Mouse (Mus musculus): ENCODE data around the gene Skil. TPM values are rescaled to one million over a fixed set of nuclear protein-coding genes. Genes with fewer than 3 reads are reported as not detected.

Skil gene
- polyA plus RNA-seq, 1 experiment from 2014 or later: 29.9 TPM

- no peak overlapping the region for H3K27ac ChIP-seq (ENCODE audit: low read length)
- peaks cover 46% of the 10 kb centered on the region for H3K4me1 ChIP-seq (ENCODE audit: control insufficient read depth, insufficient read depth, low read length)
- no peak overlapping the region for H3K4me3 ChIP-seq (ENCODE audit: low read depth, low read length)
- H3K9ac ChIP-seq (ENCODE audit: low read depth, low read length): no peak overlapping the region
- no peaks in the 10 kb centered on the region for H3K9me3 ChIP-seq (replicated peaks; ENCODE audit: control insufficient read depth, low read length, poor library complexity, severe bottlenecking)
- no peak for ATAC-seq
- WGBS: 95% methylated on average over 3 of the region's 3 CpGs
- 0 out of 2 replicates have a peak, but pooled peaks cover 2% of the 10 kb centered on the region for H3K36me3 ChIP-seq (ENCODE audit: control insufficient read depth, insufficient read depth, low read length)
- no peak overlapping the region for H3K4me2 ChIP-seq (ENCODE audit: low read length)
- H3K27me3 ChIP-seq (ENCODE audit: control insufficient read depth, insufficient read depth, low read depth, low read length): no peaks in the 10 kb centered on the region
Observed at GRCm38 (mm10) chr3:31100802-31101201, 5.9 kb downstream of the Skil start.

GRCm38 (mm10) chr3:31104936-31105335 is 10.1 kb downstream of the Skil start:
- WGBS: 84% methylated on average over 6 of the region's 6 CpGs

GRCm38 (mm10) chr3:31106597-31106996 is 11.7 kb downstream of the Skil start:
- H3K9ac ChIP-seq (ENCODE audit: low read depth, low read length): no peak overlapping the region
- H3K27me3 ChIP-seq (ENCODE audit: control insufficient read depth, insufficient read depth, low read depth, low read length): no peaks in the 10 kb centered on the region
- H3K27ac ChIP-seq (ENCODE audit: low read length): no peak overlapping the region
- peaks cover 15% of the 10 kb centered on the region for H3K4me1 ChIP-seq (ENCODE audit: control insufficient read depth, insufficient read depth, low read length)
- H3K4me3 ChIP-seq (ENCODE audit: low read depth, low read length): no peak overlapping the region
- H3K36me3 ChIP-seq (ENCODE audit: control insufficient read depth, insufficient read depth, low read length): no peaks in the 10 kb centered on the region
- H3K9me3 ChIP-seq (replicated peaks; ENCODE audit: control insufficient read depth, low read length, poor library complexity, severe bottlenecking): no peaks in the 10 kb centered on the region
- WGBS: 91% methylated on average over 6 of the region's 6 CpGs
- no peak overlapping the region for H3K4me2 ChIP-seq (ENCODE audit: low read length)
- no peak for ATAC-seq

More at GRCm38 (mm10) chr3:31104936-31105335, 10.1 kb downstream of the Skil start:
- H3K4me2 ChIP-seq (ENCODE audit: low read length): no peak overlapping the region
- no peak overlapping the region for H3K4me3 ChIP-seq (ENCODE audit: low read depth, low read length)
- no peaks in the 10 kb centered on the region for H3K36me3 ChIP-seq (ENCODE audit: control insufficient read depth, insufficient read depth, low read length)
- H3K9ac ChIP-seq (ENCODE audit: low read depth, low read length): no peak overlapping the region
- no peaks in the 10 kb centered on the region for H3K27me3 ChIP-seq (ENCODE audit: control insufficient read depth, insufficient read depth, low read depth, low read length)
- ATAC-seq: no peak
- H3K4me1 ChIP-seq (ENCODE audit: control insufficient read depth, insufficient read depth, low read length): peaks cover 28% of the 10 kb centered on the region
- H3K27ac ChIP-seq (ENCODE audit: low read length): no peak overlapping the region
- no peaks in the 10 kb centered on the region for H3K9me3 ChIP-seq (replicated peaks; ENCODE audit: control insufficient read depth, low read length, poor library complexity, severe bottlenecking)

GRCm38 (mm10) chr3:31107674-31108073 is 12.8 kb downstream of the Skil start:
- no peaks in the 10 kb centered on the region for H3K36me3 ChIP-seq (ENCODE audit: control insufficient read depth, insufficient read depth, low read length)
- no peak overlapping the region for H3K27ac ChIP-seq (ENCODE audit: low read length)
- H3K27me3 ChIP-seq (ENCODE audit: control insufficient read depth, insufficient read depth, low read depth, low read length): no peaks in the 10 kb centered on the region
- H3K4me1 ChIP-seq (ENCODE audit: control insufficient read depth, insufficient read depth, low read length): peaks cover 13% of the 10 kb centered on the region
- H3K4me2 ChIP-seq (ENCODE audit: low read length): no peak overlapping the region
- ATAC-seq: peak; percentile 5; the same call in 1 of the 2 replicates
- no peaks in the 10 kb centered on the region for H3K9me3 ChIP-seq (replicated peaks; ENCODE audit: control insufficient read depth, low read length, poor library complexity, severe bottlenecking)
- H3K9ac ChIP-seq (ENCODE audit: low read depth, low read length): no peak overlapping the region
- no peak overlapping the region for H3K4me3 ChIP-seq (ENCODE audit: low read depth, low read length)
- WGBS: 74% methylated on average over 4 of the region's 4 CpGs

DNA sequence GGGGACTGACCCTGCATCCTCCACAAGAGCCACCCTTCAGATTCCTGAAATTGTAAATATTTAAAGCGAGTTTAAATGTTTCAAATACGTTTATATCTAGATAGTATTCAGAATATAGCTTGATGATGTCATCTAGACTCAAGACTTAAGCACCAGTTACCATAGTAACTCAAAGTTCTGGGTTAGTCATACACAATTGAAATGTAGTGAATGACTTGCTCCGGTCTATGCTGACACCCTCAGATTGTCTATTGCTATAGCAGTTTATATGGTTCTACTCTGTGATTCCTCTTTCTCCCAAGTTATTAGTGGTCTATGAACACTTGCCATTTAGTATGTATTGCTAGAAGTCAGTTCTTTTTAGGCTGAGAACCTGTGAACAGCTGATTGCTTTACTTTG is 14.2 kb downstream of the Skil start:
- ATAC-seq: peak; percentile 78
- H3K4me1 ChIP-seq (ENCODE audit: control insufficient read depth, insufficient read depth, low read length): peaks cover 11% of the 10 kb centered on the region
- peaks cover 5% of the 10 kb centered on the region; the same call in 1 of the 2 replicates for H3K36me3 ChIP-seq (ENCODE audit: control insufficient read depth, insufficient read depth, low read length)
- no peak overlapping the region for H3K4me2 ChIP-seq (ENCODE audit: low read length)
- no peak overlapping the region for H3K9ac ChIP-seq (ENCODE audit: low read depth, low read length)
- no peaks in the 10 kb centered on the region for H3K27me3 ChIP-seq (ENCODE audit: control insufficient read depth, insufficient read depth, low read depth, low read length)
- WGBS: 77% methylated on average over 3 of the region's 3 CpGs
- H3K27ac ChIP-seq (ENCODE audit: low read length): no peak overlapping the region
- no peak overlapping the region for H3K4me3 ChIP-seq (ENCODE audit: low read depth, low read length)
- no peaks in the 10 kb centered on the region for H3K9me3 ChIP-seq (replicated peaks; ENCODE audit: control insufficient read depth, low read length, poor library complexity, severe bottlenecking)

DNA sequence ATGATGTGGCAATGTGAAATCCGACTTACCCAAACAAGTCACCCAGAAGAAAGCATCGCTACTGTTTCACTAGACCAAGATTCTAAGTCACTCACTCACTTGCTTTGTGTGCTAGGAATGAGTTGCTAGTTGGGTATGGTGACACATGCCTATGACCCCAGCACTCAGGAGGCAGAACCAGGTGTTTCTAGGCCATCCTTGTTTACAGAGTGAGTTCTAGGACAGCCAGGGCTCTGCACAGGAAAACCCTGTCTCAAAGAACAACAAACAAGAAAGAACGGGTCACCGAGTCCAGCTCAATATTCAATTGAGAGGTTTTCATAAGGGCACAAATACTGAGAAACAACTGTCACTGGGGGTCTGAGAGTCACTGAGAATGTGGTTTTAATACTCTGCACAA is 28.2 kb downstream of the Skil start:
- WGBS: 91% methylated on average over 4 of the region's 4 CpGs
- Histone ChIP-seq H3K9me3 (replicated peaks; ENCODE audit: control insufficient read depth, low read length, poor library complexity, severe bottlenecking) (no peaks in the 10 kb centered on the region), H3K4me1 (ENCODE audit: control insufficient read depth, insufficient read depth, low read length) (no peaks in the 10 kb centered on the region), H3K27ac (ENCODE audit: low read length) (no peak overlapping the region), H3K27me3 (ENCODE audit: control insufficient read depth, insufficient read depth, low read depth, low read length) (no peaks in the 10 kb centered on the region), H3K9ac (ENCODE audit: low read depth, low read length) (no peak overlapping the region), H3K4me3 (ENCODE audit: low read depth, low read length) (no peak overlapping the region), H3K4me2 (ENCODE audit: low read length) (no peak overlapping the region), H3K36me3 (ENCODE audit: control insufficient read depth, insufficient read depth, low read length) (peaks cover 11% of the 10 kb centered on the region; the same call in 1 of the 2 replicates)
- ATAC-seq: no peak

DNA sequence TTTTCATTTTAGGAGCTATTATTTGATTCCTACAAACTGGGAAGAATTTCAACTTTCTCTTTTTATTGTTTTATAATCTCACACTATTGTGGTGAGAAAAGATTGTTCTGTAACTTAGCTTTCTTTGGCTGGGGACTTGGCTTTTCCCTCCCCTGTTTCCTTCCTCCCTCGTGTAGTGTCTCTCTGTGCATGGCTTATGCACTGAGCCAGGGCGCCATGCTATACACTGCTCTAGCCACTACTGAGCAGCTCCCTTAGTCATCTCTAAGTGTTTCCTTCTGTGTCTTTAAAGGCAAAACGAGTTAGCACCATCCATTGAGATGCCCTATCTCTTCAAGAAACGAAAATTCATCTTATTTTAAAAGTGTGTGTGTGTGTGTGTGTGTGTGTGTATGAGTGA is 31.4 kb downstream of the Skil start:
- H3K9ac ChIP-seq (ENCODE audit: low read depth, low read length): no peak overlapping the region
- no peak overlapping the region for H3K4me2 ChIP-seq (ENCODE audit: low read length)
- H3K27me3 ChIP-seq (ENCODE audit: control insufficient read depth, insufficient read depth, low read depth, low read length): no peaks in the 10 kb centered on the region
- no peaks in the 10 kb centered on the region for H3K9me3 ChIP-seq (replicated peaks; ENCODE audit: control insufficient read depth, low read length, poor library complexity, severe bottlenecking)
- H3K4me3 ChIP-seq (ENCODE audit: low read depth, low read length): no peak overlapping the region
- ATAC-seq: no peak
- WGBS: 77% methylated on average over 4 of the region's 4 CpGs
- no peaks in the 10 kb centered on the region for H3K4me1 ChIP-seq (ENCODE audit: control insufficient read depth, insufficient read depth, low read length)
- H3K36me3 ChIP-seq (ENCODE audit: control insufficient read depth, insufficient read depth, low read length): peaks cover 2% of the 10 kb centered on the region; the same call in 1 of the 2 replicates
- no peak overlapping the region for H3K27ac ChIP-seq (ENCODE audit: low read length)

DNA sequence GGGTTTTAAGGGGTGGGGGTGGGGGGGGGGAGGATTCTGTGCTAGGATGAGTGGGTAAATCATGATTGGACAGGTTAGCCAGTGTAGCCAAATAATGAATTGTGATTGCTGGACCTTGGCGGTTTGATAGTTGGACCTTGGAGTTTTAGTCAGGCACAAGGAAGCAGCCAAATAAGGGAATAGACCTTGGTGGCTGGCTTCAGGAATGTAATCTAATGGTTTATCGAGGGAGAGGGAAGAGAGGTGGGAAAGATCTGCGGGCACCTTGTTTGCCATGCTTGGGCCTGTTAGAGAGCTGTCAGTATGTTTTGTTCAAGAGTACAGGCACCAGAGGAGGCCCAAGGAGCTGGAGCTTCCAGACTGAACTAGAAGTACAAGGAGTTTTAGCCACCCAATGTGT is 32.0 kb downstream of the Skil start:
- no peaks in the 10 kb centered on the region for H3K4me1 ChIP-seq (ENCODE audit: control insufficient read depth, insufficient read depth, low read length)
- no peak for ATAC-seq
- no peaks in the 10 kb centered on the region for H3K9me3 ChIP-seq (replicated peaks; ENCODE audit: control insufficient read depth, low read length, poor library complexity, severe bottlenecking)
- H3K4me3 ChIP-seq (ENCODE audit: low read depth, low read length): no peak overlapping the region
- no peak overlapping the region for H3K4me2 ChIP-seq (ENCODE audit: low read length)
- H3K27ac ChIP-seq (ENCODE audit: low read length): no peak overlapping the region
- H3K36me3 ChIP-seq (ENCODE audit: control insufficient read depth, insufficient read depth, low read length): peaks cover 2% of the 10 kb centered on the region; the same call in 1 of the 2 replicates
- no peaks in the 10 kb centered on the region for H3K27me3 ChIP-seq (ENCODE audit: control insufficient read depth, insufficient read depth, low read depth, low read length)
- 97% methylated on average over 3 of the region's 3 CpGs for WGBS
- no peak overlapping the region for H3K9ac ChIP-seq (ENCODE audit: low read depth, low read length)

- no peaks in the 10 kb centered on the region for H3K9me3 ChIP-seq (replicated peaks; ENCODE audit: control insufficient read depth, low read length, poor library complexity, severe bottlenecking)
- no peak overlapping the region for H3K27ac ChIP-seq (ENCODE audit: low read length)
- WGBS: 58% methylated on average over 4 of the region's 4 CpGs
- no peak overlapping the region for H3K4me3 ChIP-seq (ENCODE audit: low read depth, low read length)
- H3K4me2 ChIP-seq (ENCODE audit: low read length): no peak overlapping the region
- H3K36me3 ChIP-seq (ENCODE audit: control insufficient read depth, insufficient read depth, low read length): no peaks in the 10 kb centered on the region
- no peak overlapping the region for H3K9ac ChIP-seq (ENCODE audit: low read depth, low read length)
- no peak for ATAC-seq
- no peaks in the 10 kb centered on the region for H3K27me3 ChIP-seq (ENCODE audit: control insufficient read depth, insufficient read depth, low read depth, low read length)
- H3K4me1 ChIP-seq (ENCODE audit: control insufficient read depth, insufficient read depth, low read length): no peaks in the 10 kb centered on the region
Observed at GRCm38 (mm10) chr3:31129766-31130165, 34.9 kb downstream of the Skil start.

Data from midbrain, embryonic 16.5 days (tissue).